Mouse (Mus musculus) neural tube, embryonic 15.5 days (tissue): ENCODE results near the gene Dspp. TPM values are rescaled to one million over a fixed set of nuclear protein-coding genes. Genes with fewer than 3 reads are reported as not detected.

Source experiments
- ATAC-seq: fragments of 200-750 bp; cut with Nextera tagmentation; 2 replicates; pipeline ENCODE4 v1.8.0; 2017; ENCODE audit warnings: mild to moderate bottlenecking, moderate TSS enrichment, moderate library complexity; ENCODE audit not compliant: low FRiP score
- H3K27ac ChIP-seq: fragments of 300-500 bp; sonication (generic); replicated peaks from 2 replicates; pipeline ENCODE4 v1.5.1; 2015; ENCODE audit warnings: mild to moderate bottlenecking, inconsistent platforms
- H3K27me3 ChIP-seq: fragments of 300-500 bp; sonication (generic); replicated peaks from 2 replicates; pipeline ENCODE4 v1.6.1; 2015; ENCODE audit warnings: inconsistent platforms
- H3K36me3 ChIP-seq: fragments of 300-500 bp; sonication (generic); 2 replicates; pipeline ENCODE4 v1.6.1; 2015; ENCODE audit warnings: inconsistent platforms
- H3K4me1 ChIP-seq: fragments of 300-500 bp; sonication (generic); 2 replicates; pipeline ENCODE4 v1.6.1; 2015; ENCODE audit warnings: inconsistent platforms
- H3K4me2 ChIP-seq: fragments of 300-500 bp; sonication (generic); 2 replicates; pipeline ENCODE4 v1.6.1; 2015; ENCODE audit warnings: inconsistent platforms, mild to moderate bottlenecking, moderate library complexity
- H3K4me3 ChIP-seq: fragments of 300-500 bp; sonication (generic); replicated peaks from 2 replicates; pipeline ENCODE4 v1.5.1; 2015; ENCODE audit warnings: mild to moderate bottlenecking, inconsistent platforms
- H3K9ac ChIP-seq: fragments of 300-500 bp; sonication (generic); replicated peaks from 2 replicates; pipeline ENCODE4 v1.6.1; 2015; ENCODE audit warnings: mild to moderate bottlenecking, inconsistent platforms
- H3K9me3 ChIP-seq: fragments of 300-500 bp; sonication (generic); replicated peaks from 2 replicates; pipeline ENCODE4 v1.6.1; 2016; ENCODE audit warnings: inconsistent platforms
- WGBS: fragments of 180-500 bp; shearing (Covaris S2); methylation state at CpG from one replicate; pipeline ENCODE4 v1.1.7; 2015; ENCODE audit warnings: mixed read lengths; 5-methylcytosine and 5-hydroxymethylcytosine counted together
- polyA plus RNA-seq: library from polyadenylated mRNA; unstranded; fragments of >200 nt; fragmentation: Nextera tagmentation; extraction: Ambion mirVana; gene quantifications from 2 replicates; pipeline ENCODE4 v1.2.1, GENCODE M21; 2015

Dspp gene
- not detected in 2 replicates for polyA plus RNA-seq

- no peaks in the 10 kb centered on the region for H3K9me3 ChIP-seq
- 89% methylated on average over 7 of the region's 7 CpGs for WGBS
- H3K9ac ChIP-seq = no peak within 1 kb of the TSS
- no peak within 1 kb of the TSS for H3K27ac ChIP-seq
- no peak for ATAC-seq
- H3K4me2 ChIP-seq = no peak within 1 kb of the TSS
- no peaks in the 10 kb centered on the region for H3K36me3 ChIP-seq
- H3K4me1 ChIP-seq = no peaks in the 10 kb centered on the region
- no peaks in the 10 kb centered on the region for H3K27me3 ChIP-seq
- H3K4me3 ChIP-seq = no peak within 1 kb of the TSS
These were observed at the start of gene Dspp for GRCm38 (mm10) chr5:104170412-104170811. Gene Dspp, plus strand, starts transcription at chr5:104170712.

GRCm38 (mm10) chr5:104124016-104124658 lies 46.4 kb upstream of the Dspp start:
- no peaks in the 10 kb centered on the region for H3K4me1 ChIP-seq
- 81% methylated on average over 6 of the region's 6 CpGs for WGBS
- H3K4me3 ChIP-seq = no peak overlapping the region
- no peaks in the 10 kb centered on the region for H3K9me3 ChIP-seq
- no peak for ATAC-seq
- H3K27ac ChIP-seq = no peak overlapping the region
- no peaks in the 10 kb centered on the region for H3K36me3 ChIP-seq
- H3K4me2 ChIP-seq = no peak overlapping the region
- no peaks in the 10 kb centered on the region for H3K27me3 ChIP-seq
- H3K9ac ChIP-seq = no peak overlapping the region

GRCm38 (mm10) chr5:104126561-104127320 lies 43.8 kb upstream of the Dspp start:
- Histone ChIP-seq H3K4me2 (no peak overlapping the region), H3K36me3 (no peaks in the 10 kb centered on the region), H3K4me1 (no peaks in the 10 kb centered on the region), H3K9me3 (no peaks in the 10 kb centered on the region), H3K27me3 (no peaks in the 10 kb centered on the region), H3K9ac (no peak overlapping the region), H3K4me3 (no peak overlapping the region), H3K27ac (no peak overlapping the region)
- WGBS = 86% methylated on average over 12 of the region's 12 CpGs
- no peak for ATAC-seq

- no peak for ATAC-seq
- no peak overlapping the region for H3K4me2 ChIP-seq
- H3K4me1 ChIP-seq = no peaks in the 10 kb centered on the region
- H3K27ac ChIP-seq = no peak overlapping the region
- H3K4me3 ChIP-seq = no peak overlapping the region
- H3K36me3 ChIP-seq = no peaks in the 10 kb centered on the region
- whole genome bisulfite sequencing = 89% methylated on average over 1 of the region's 1 CpGs
- H3K9ac ChIP-seq = no peak overlapping the region
- no peaks in the 10 kb centered on the region for H3K27me3 ChIP-seq
- no peaks in the 10 kb centered on the region for H3K9me3 ChIP-seq
These were observed 43.2 kb upstream of the Dspp start for GRCm38 (mm10) chr5:104127351-104127750.

GRCm38 (mm10) chr5:104128281-104129031 lies 42.1 kb upstream of the Dspp start:
- Histone ChIP-seq H3K9me3 (no peaks in the 10 kb centered on the region), H3K27ac (peak overlapping the region; percentile 52; the same call in 1 of the 2 replicates), H3K4me1 (no peaks in the 10 kb centered on the region), H3K9ac (no peak overlapping the region), H3K36me3 (no peaks in the 10 kb centered on the region), H3K4me3 (no peak overlapping the region), H3K27me3 (no peaks in the 10 kb centered on the region), H3K4me2 (no peak overlapping the region)
- WGBS = 67% methylated on average over 12 of the region's 12 CpGs
- ATAC-seq = no peak

- Histone ChIP-seq H3K27ac (no peak overlapping the region), H3K4me3 (no peak overlapping the region), H3K9me3 (no peaks in the 10 kb centered on the region), H3K4me2 (no peak overlapping the region), H3K36me3 (no peaks in the 10 kb centered on the region), H3K4me1 (no peaks in the 10 kb centered on the region), H3K27me3 (no peaks in the 10 kb centered on the region), H3K9ac (no peak overlapping the region)
- ATAC-seq = no peak
- 87% methylated on average over 4 of the region's 4 CpGs for WGBS
These were observed 39.6 kb upstream of the Dspp start for GRCm38 (mm10) chr5:104130891-104131290.

- ATAC-seq = peak; percentile 66
- no peak overlapping the region for H3K4me3 ChIP-seq
- WGBS = 79% methylated on average over 4 of the region's 4 CpGs
- H3K27me3 ChIP-seq = no peaks in the 10 kb centered on the region
- no peak overlapping the region for H3K27ac ChIP-seq
- H3K4me1 ChIP-seq = no peaks in the 10 kb centered on the region
- H3K36me3 ChIP-seq = no peaks in the 10 kb centered on the region
- H3K4me2 ChIP-seq = no peak overlapping the region
- H3K9me3 ChIP-seq = no peaks in the 10 kb centered on the region
- H3K9ac ChIP-seq = no peak overlapping the region
These were observed 39.0 kb upstream of the Dspp start for GRCm38 (mm10) chr5:104131544-104131943.

- ATAC-seq = no peak
- 75% methylated on average over 4 of the region's 4 CpGs for WGBS
- Histone ChIP-seq H3K27me3 (no peaks in the 10 kb centered on the region), H3K36me3 (no peaks in the 10 kb centered on the region), H3K27ac (no peak overlapping the region), H3K4me3 (no peak overlapping the region), H3K4me1 (no peaks in the 10 kb centered on the region), H3K9me3 (no peaks in the 10 kb centered on the region), H3K4me2 (no peak overlapping the region), H3K9ac (no peak overlapping the region)
These were observed 36.8 kb upstream of the Dspp start for GRCm38 (mm10) chr5:104133752-104134151.

GRCm38 (mm10) chr5:104137920-104138541 lies 32.5 kb upstream of the Dspp start:
- Histone ChIP-seq H3K4me2 (no peak overlapping the region), H3K9me3 (no peaks in the 10 kb centered on the region), H3K36me3 (no peaks in the 10 kb centered on the region), H3K9ac (no peak overlapping the region), H3K4me3 (no peak overlapping the region), H3K27ac (no peak overlapping the region), H3K4me1 (no peaks in the 10 kb centered on the region), H3K27me3 (no peaks in the 10 kb centered on the region)
- no peak for ATAC-seq
- 83% methylated on average over 10 of the region's 10 CpGs for WGBS

- Histone ChIP-seq H3K9ac (no peak overlapping the region), H3K36me3 (no peaks in the 10 kb centered on the region), H3K4me3 (no peak overlapping the region), H3K9me3 (no peaks in the 10 kb centered on the region), H3K4me2 (no peak overlapping the region), H3K27me3 (no peaks in the 10 kb centered on the region), H3K4me1 (no peaks in the 10 kb centered on the region), H3K27ac (no peak overlapping the region)
- 79% methylated on average over 2 of the region's 2 CpGs for WGBS
- ATAC-seq = no peak
These were observed 29.4 kb upstream of the Dspp start for GRCm38 (mm10) chr5:104141067-104141466.

GRCm38 (mm10) chr5:104144057-104144456 lies 26.5 kb upstream of the Dspp start:
- Histone ChIP-seq H3K36me3 (no peaks in the 10 kb centered on the region), H3K4me2 (no peak overlapping the region), H3K9me3 (no peaks in the 10 kb centered on the region), H3K9ac (no peak overlapping the region), H3K4me1 (no peaks in the 10 kb centered on the region), H3K27me3 (no peaks in the 10 kb centered on the region), H3K4me3 (no peak overlapping the region), H3K27ac (no peak overlapping the region)
- no peak for ATAC-seq
- 78% methylated on average over 4 of the region's 4 CpGs for WGBS
